Mouse (Mus musculus): ENCODE data around the gene Itprip.
"Not testable (repeated sequence)": the region's sequence is repeated elsewhere in the genome, so short reads cannot be mapped to it uniquely, and the experiment has no call there.

Gene Itprip

DNA sequence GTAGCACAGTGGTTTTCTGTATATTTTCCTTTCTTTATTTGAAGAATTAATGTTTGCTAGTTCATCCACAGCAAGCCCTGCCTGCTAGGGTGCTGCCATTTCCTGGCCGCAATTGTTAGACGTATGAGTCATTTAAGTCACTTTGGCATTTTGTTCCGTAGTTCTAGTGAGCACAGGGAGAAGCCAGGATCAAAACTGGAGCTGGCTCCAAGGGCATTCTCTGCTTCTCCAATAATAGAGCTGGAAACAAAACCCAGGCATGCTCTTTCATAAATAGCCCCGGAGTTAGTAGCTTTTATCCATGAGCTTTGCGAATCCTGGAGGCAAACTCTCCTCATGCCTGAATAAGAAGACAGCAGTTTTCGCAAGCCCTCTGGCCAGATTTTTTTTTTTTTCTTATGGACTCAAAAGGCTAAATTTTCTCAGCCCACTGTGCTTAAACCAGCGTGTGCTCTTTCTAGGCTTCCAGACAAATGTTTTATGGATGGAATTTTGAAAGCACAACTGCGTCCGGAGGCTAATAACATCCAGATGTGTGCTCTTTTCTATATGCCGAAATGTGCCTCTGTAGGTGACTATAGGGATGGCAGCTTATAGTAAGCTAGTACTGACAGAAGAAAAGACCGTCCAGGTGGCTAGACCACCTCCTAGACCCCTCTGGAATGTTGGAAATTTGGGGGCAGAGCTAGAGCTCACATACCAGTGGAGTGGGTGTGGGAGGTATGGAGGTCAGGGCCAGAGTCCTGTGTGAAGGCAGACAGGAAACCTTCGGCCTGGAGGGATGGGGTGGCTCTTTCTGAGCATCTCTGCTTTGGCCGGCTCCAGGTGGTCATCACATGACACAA lies 64.9 kb downstream of the Itprip start:
- DNase-seq (ENCODE audit: low spot score) = peak; percentile 70

DNA sequence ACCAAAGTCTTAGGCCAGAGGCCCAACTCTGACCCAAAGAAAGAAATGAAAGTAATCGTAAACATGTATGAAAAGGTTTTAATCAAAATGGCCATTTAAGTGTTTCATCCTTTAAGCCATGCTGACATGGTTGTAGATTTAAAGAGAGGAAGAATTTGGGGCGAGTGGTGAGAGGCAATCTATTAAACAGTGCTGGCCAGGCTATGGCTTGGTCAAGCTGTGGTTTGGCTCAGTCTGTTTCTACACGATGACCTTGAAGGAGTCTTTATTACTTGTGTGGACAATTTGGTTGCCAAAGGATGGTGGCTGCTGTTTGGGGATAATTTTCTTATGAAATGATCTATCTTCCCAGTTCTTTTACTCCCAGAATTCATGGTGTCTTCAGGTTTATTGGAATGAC lies 66.0 kb downstream of the Itprip start:
- DNase-seq (ENCODE audit: low spot score) = no peak

DNA sequence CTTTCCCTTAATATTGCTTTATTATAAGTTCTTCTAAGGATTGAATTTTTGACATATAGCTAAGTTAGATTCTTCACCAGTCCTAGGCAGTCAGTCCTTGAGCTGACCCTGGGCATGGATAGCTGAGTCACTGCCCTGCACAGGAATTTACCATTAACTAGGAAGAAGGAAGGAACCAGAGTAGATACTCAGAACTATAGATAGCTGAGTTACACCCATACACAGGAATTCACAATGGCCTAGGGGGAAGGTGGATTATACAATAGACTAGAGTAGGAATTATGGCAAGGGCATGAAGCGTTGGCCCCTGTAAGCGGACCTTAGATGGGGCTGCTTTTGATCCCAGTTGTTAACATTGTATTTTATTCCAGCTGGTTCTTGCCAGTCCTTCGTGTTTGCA lies 67.0 kb downstream of the Itprip start:
- not testable (repeated sequence) for DNase-seq (ENCODE audit: low spot score)

GRCm38 (mm10) chr19:47849735-47850134 lies 69.4 kb downstream of the Itprip start:
- DNase-seq (ENCODE audit: low spot score) = no peak

All from embryo, embryonic 10 days (tissue).